Mouse (Mus musculus): ENCODE data around the gene Ugt2b38. TPM values are rescaled to one million over a fixed set of nuclear protein-coding genes. Genes with fewer than 3 reads are reported as not detected.
"Not testable (repeated sequence)": the region's sequence is repeated elsewhere in the genome, so short reads cannot be mapped to it uniquely, and the experiment has no call there.

Ugt2b38 gene
- not detected in 2 replicates for polyA plus RNA-seq (2012)

GRCm38 (mm10) chr5:87424041-87424440, at the start of gene Ugt2b38:
Ugt2b38 (minus strand) TSS chr5:87424203.
- H3K36me3 ChIP-seq (ENCODE audit: control insufficient read depth); H3K4me1 ChIP-seq (ENCODE audit: control insufficient read depth); H3K4me3 ChIP-seq (replicated peaks): not testable (repeated sequence)

DNA sequence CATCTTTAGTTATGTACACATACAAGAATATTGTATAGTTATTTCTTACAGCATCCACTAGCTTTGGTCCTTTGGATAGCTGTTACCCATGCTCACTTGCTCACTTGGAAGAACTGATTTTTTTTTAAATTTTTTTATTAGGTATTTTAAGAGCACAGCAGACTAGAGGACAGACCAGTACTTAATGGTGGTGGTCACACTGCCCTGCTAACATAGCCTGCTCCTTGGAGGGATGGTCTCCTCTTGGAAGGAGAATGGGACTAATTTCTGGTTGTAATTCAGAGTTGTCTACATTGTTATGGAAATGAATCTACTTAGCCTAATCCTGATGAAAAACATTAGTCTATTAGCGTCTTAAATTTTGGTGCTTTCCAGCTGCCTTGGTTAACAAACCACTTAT, 34.8 kb upstream of the Ugt2b38 start:
- Histone ChIP-seq H3K4me1 (ENCODE audit: control insufficient read depth) (no peaks in the 10 kb centered on the region), H3K36me3 (ENCODE audit: control insufficient read depth) (no peaks in the 10 kb centered on the region), H3K27me3 (ENCODE audit: control insufficient read depth) (no peaks in the 10 kb centered on the region), H3K9me3 (ENCODE audit: control insufficient read depth, low read length) (no peaks in the 10 kb centered on the region), H3K4me3 (replicated peaks) (no peak overlapping the region)
- TF ChIP-seq GATA1 (IDR thresholded peaks at IDR 0.05; ENCODE audit: low read length), result no peak
- no peak for TF ChIP-seq TAL1 (IDR thresholded peaks at IDR 0.05; ENCODE audit: low read length)

More at GRCm38 (mm10) chr5:87424041-87424440, at the start of gene Ugt2b38:
- not testable (repeated sequence) for H3K27me3 ChIP-seq (ENCODE audit: control insufficient read depth); H3K9me3 ChIP-seq (ENCODE audit: control insufficient read depth, low read length)

GRCm38 (mm10) chr5:87457701-87458100, 33.7 kb upstream of the Ugt2b38 start:
- TF ChIP-seq GATA1 (IDR thresholded peaks at IDR 0.05; ENCODE audit: low read length) (no peak), TAL1 (IDR thresholded peaks at IDR 0.05; ENCODE audit: low read length) (no peak)
- H3K4me1 ChIP-seq (ENCODE audit: control insufficient read depth), result no peaks in the 10 kb centered on the region
- H3K27me3 ChIP-seq (ENCODE audit: control insufficient read depth), result no peaks in the 10 kb centered on the region

GRCm38 (mm10) chr5:87456216-87456850, 32.3 kb upstream of the Ugt2b38 start:
- Histone ChIP-seq H3K4me1 (ENCODE audit: control insufficient read depth) (no peaks in the 10 kb centered on the region), H3K9me3 (ENCODE audit: control insufficient read depth, low read length) (no peaks in the 10 kb centered on the region), H3K36me3 (ENCODE audit: control insufficient read depth) (no peaks in the 10 kb centered on the region), H3K27me3 (ENCODE audit: control insufficient read depth) (no peaks in the 10 kb centered on the region), H3K4me3 (replicated peaks) (no peak overlapping the region)
- TF ChIP-seq GATA1 (IDR thresholded peaks at IDR 0.05; ENCODE audit: low read length) (no peak), TAL1 (IDR thresholded peaks at IDR 0.05; ENCODE audit: low read length) (no peak)

More at GRCm38 (mm10) chr5:87457701-87458100, 33.7 kb upstream of the Ugt2b38 start:
- no peaks in the 10 kb centered on the region for H3K9me3 ChIP-seq (ENCODE audit: control insufficient read depth, low read length)
- no peak overlapping the region for H3K4me3 ChIP-seq (replicated peaks)
- no peaks in the 10 kb centered on the region for H3K36me3 ChIP-seq (ENCODE audit: control insufficient read depth)

DNA sequence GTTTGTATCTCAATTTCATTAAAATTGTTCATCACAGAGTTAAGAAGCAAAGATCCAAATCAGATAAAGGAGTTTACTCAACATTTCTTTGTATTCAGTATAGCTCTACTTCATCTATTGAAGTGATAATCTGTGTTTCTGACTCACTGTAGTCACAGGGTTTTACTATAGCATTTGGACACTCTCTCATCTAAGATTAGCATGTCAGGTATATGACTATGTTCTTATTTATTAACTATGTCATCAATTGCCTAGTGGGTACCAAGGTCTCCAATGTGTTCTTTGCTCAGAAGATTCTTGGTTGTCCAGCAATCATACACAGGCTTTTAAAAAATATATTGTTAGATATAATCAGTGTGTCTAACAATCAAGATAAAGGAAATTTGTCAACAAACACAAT, 31.5 kb upstream of the Ugt2b38 start:
- no peaks in the 10 kb centered on the region for H3K4me1 ChIP-seq (ENCODE audit: control insufficient read depth)
- no peaks in the 10 kb centered on the region for H3K27me3 ChIP-seq (ENCODE audit: control insufficient read depth)
- no peak overlapping the region for H3K4me3 ChIP-seq (replicated peaks)
- no peaks in the 10 kb centered on the region for H3K9me3 ChIP-seq (ENCODE audit: control insufficient read depth, low read length)
- no peak for TF ChIP-seq TAL1 (IDR thresholded peaks at IDR 0.05; ENCODE audit: low read length)
- no peak for TF ChIP-seq GATA1 (IDR thresholded peaks at IDR 0.05; ENCODE audit: low read length)
- H3K36me3 ChIP-seq (ENCODE audit: control insufficient read depth), result no peaks in the 10 kb centered on the region

GRCm38 (mm10) chr5:87452514-87452913, 28.5 kb upstream of the Ugt2b38 start:
- H3K36me3 ChIP-seq (ENCODE audit: control insufficient read depth); H3K27me3 ChIP-seq (ENCODE audit: control insufficient read depth); H3K9me3 ChIP-seq (ENCODE audit: control insufficient read depth, low read length); H3K4me3 ChIP-seq (replicated peaks); H3K4me1 ChIP-seq (ENCODE audit: control insufficient read depth): not testable (repeated sequence)

- Histone ChIP-seq H3K4me3 (replicated peaks) (no peak overlapping the region), H3K9me3 (ENCODE audit: control insufficient read depth, low read length) (no peaks in the 10 kb centered on the region), H3K4me1 (ENCODE audit: control insufficient read depth) (no peaks in the 10 kb centered on the region), H3K36me3 (ENCODE audit: control insufficient read depth) (no peaks in the 10 kb centered on the region), H3K27me3 (ENCODE audit: control insufficient read depth) (no peaks in the 10 kb centered on the region)
- TF ChIP-seq TAL1 (IDR thresholded peaks at IDR 0.05; ENCODE audit: low read length) (no peak), GATA1 (IDR thresholded peaks at IDR 0.05; ENCODE audit: low read length) (no peak)
These were observed 12.3 kb upstream of the Ugt2b38 start for GRCm38 (mm10) chr5:87436264-87436663.

DNA sequence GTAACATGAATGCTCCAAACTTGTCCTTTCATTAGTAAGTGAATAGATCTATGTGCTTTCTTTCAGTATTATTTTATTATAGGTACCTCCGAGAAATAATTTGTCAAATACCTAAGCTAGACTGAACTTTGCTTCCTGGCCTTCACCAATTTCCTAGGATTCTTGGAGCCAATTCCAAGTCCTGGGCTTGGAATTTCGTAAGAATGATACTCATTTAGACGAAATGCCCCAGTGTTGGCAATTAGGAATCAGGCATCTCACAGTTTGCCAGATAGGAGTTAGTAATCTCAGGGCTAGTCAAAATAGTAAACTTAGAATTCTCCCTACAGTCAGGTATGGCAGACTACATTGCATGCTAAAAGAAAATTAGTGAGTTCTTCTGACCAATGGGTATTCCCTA, 1.7 kb upstream of the Ugt2b38 start:
- H3K27me3 ChIP-seq (ENCODE audit: control insufficient read depth), result no peaks in the 10 kb centered on the region
- H3K4me3 ChIP-seq (replicated peaks), result no peak overlapping the region
- H3K4me1 ChIP-seq (ENCODE audit: control insufficient read depth), result no peaks in the 10 kb centered on the region
- H3K36me3 ChIP-seq (ENCODE audit: control insufficient read depth), result no peaks in the 10 kb centered on the region
- no peaks in the 10 kb centered on the region for H3K9me3 ChIP-seq (ENCODE audit: control insufficient read depth, low read length)
- no peak for TF ChIP-seq GATA1 (IDR thresholded peaks at IDR 0.05; ENCODE audit: low read length)

- Histone ChIP-seq H3K36me3 (ENCODE audit: control insufficient read depth) (no peaks in the 10 kb centered on the region), H3K27me3 (ENCODE audit: control insufficient read depth) (no peaks in the 10 kb centered on the region), H3K4me3 (replicated peaks) (no peak overlapping the region), H3K9me3 (ENCODE audit: control insufficient read depth, low read length) (0 out of 2 replicates have a peak, but pooled peaks cover 2% of the 10 kb centered on the region), H3K4me1 (ENCODE audit: control insufficient read depth) (no peaks in the 10 kb centered on the region)
- TF ChIP-seq GATA1 (IDR thresholded peaks at IDR 0.05; ENCODE audit: low read length), result no peak
- TF ChIP-seq TAL1 (IDR thresholded peaks at IDR 0.05; ENCODE audit: low read length), result no peak
These were observed 27.0 kb downstream of the Ugt2b38 start for GRCm38 (mm10) chr5:87396968-87397367.

DNA sequence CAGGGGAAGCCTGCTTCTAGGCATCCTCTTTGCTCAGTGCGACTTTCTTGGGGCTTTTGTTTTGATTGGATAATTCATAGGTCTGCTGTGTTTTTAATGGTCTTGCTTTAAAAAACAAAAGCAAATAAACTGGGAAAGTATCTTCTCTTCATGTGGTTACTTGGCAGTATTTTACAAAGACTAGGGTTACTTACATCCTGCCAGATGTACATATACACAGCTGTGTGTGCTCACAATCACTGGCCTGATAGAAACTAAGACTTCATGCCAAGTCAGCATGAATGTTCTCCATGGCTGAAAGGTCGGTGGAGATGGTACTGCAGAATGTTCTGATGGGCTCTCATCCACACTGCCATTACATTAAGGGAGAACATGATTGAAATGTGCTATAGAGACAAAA, 33.2 kb downstream of the Ugt2b38 start:
- H3K36me3 ChIP-seq (ENCODE audit: control insufficient read depth), result no peaks in the 10 kb centered on the region
- H3K4me1 ChIP-seq (ENCODE audit: control insufficient read depth), result no peaks in the 10 kb centered on the region
- no peaks in the 10 kb centered on the region for H3K27me3 ChIP-seq (ENCODE audit: control insufficient read depth)
- no peak for TF ChIP-seq TAL1 (IDR thresholded peaks at IDR 0.05; ENCODE audit: low read length)
- TF ChIP-seq GATA1 (IDR thresholded peaks at IDR 0.05; ENCODE audit: low read length), result no peak
- 0 out of 2 replicates have a peak, but pooled peaks cover 2% of the 10 kb centered on the region for H3K9me3 ChIP-seq (ENCODE audit: control insufficient read depth, low read length)
- no peak overlapping the region for H3K4me3 ChIP-seq (replicated peaks)
